Mouse (Mus musculus): ENCODE data around the gene Hist1h4f. TPM values are rescaled to one million over a fixed set of nuclear protein-coding genes. Genes with fewer than 3 reads are reported as not detected.

The Hist1h4f gene
- polyA plus RNA-seq, 2 experiments = 2.8 to 21.4 TPM

DNA sequence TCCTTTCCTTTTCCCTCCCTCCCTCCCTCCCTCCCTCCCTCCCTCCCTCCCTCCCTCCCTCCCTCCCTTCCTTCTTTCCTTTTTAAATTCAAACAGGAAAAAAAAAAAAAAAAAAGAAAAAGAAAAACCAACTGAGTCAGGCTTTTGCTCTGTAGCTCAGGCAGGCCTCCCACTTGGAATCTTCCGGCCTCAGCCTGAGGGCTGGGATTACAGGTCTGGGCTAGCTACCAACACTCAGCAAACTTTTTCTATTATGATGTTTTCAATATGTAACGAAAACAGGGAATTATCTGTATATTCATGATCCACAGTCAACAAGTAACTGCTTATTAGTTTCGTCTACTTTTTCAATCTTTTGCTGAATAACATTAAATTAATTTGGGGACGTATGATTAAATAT, 48.5 kb downstream of the Hist1h4f start:
- no peak overlapping the region for H3K4me2 ChIP-seq (replicated peaks; ENCODE audit: low read depth, low read length, severe bottlenecking)
- H3K9me3 ChIP-seq (ENCODE audit: control insufficient read depth, low read length) = no peaks in the 10 kb centered on the region
- 0 out of 2 replicates have a peak, but pooled peaks cover 6% of the 10 kb centered on the region for H3K4me1 ChIP-seq (ENCODE audit: control insufficient read depth, insufficient read depth, low read length)
- no peak for DNase-seq (ENCODE audit: low spot score)
- H3K4me3 ChIP-seq (replicated peaks; ENCODE audit: low read length) = no peak overlapping the region
- H3K27me3 ChIP-seq (ENCODE audit: control insufficient read depth, insufficient read depth, low read length) = no peaks in the 10 kb centered on the region
- H3K36me3 ChIP-seq (ENCODE audit: control insufficient read depth, insufficient read depth, low read length) = no peaks in the 10 kb centered on the region
- no peak for TF ChIP-seq POLR2A (IDR thresholded peaks at IDR 0.05; ENCODE audit: borderline replicate concordance, extremely low read depth, insufficient read depth, insufficient read length)
- no peak overlapping the region for H3K27ac ChIP-seq (replicated peaks; ENCODE audit: low read depth, low read length)
- H3K9ac ChIP-seq (ENCODE audit: low read depth, low read length, severe bottlenecking) = no peak overlapping the region
- no peak for ATAC-seq (ENCODE audit: low FRiP score, low read depth)
- 39% methylated on average over 4 of the region's 4 CpGs for WGBS

DNA sequence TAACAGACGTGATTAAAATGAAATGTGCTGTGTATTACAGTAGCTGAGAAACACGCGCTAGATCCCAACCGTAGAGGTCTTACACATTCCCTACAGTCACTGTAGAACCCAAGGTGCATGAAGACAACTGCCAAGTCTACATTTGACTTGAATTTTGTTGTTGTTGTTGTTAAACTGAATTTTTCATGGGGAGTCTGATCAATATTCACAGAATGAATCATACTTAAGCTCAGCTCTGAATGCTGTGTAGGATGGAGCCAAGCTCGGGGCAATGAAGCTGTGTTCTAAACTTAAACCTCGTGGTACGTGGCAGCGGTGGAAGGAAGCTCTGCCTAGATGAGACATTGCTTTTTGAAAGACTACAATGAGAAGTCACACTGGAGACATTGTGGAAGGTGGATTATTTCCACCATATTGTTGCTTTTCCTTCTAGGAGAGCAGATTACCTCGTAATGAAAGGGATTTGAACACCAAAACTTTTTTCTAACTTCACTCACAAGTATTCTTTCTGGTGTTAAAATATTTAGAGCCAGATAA, 49.3 kb downstream of the Hist1h4f start:
- Histone ChIP-seq H3K4me3 (replicated peaks; ENCODE audit: low read length) (no peak overlapping the region), H3K36me3 (ENCODE audit: control insufficient read depth, insufficient read depth, low read length) (no peaks in the 10 kb centered on the region), H3K9me3 (ENCODE audit: control insufficient read depth, low read length) (no peaks in the 10 kb centered on the region), H3K9ac (ENCODE audit: low read depth, low read length, severe bottlenecking) (no peak overlapping the region), H3K4me1 (ENCODE audit: control insufficient read depth, insufficient read depth, low read length) (0 out of 2 replicates have a peak, but pooled peaks cover 6% of the 10 kb centered on the region), H3K27me3 (ENCODE audit: control insufficient read depth, insufficient read depth, low read length) (no peaks in the 10 kb centered on the region), H3K27ac (replicated peaks; ENCODE audit: low read depth, low read length) (no peak overlapping the region), H3K4me2 (replicated peaks; ENCODE audit: low read depth, low read length, severe bottlenecking) (no peak overlapping the region)
- 40% methylated on average over 9 of the region's 9 CpGs for WGBS
- ATAC-seq (ENCODE audit: low FRiP score, low read depth) (no peak), DNase-seq (ENCODE audit: low spot score) (no peak)
- no peak for TF ChIP-seq POLR2A (IDR thresholded peaks at IDR 0.05; ENCODE audit: borderline replicate concordance, extremely low read depth, insufficient read depth, insufficient read length)

DNA sequence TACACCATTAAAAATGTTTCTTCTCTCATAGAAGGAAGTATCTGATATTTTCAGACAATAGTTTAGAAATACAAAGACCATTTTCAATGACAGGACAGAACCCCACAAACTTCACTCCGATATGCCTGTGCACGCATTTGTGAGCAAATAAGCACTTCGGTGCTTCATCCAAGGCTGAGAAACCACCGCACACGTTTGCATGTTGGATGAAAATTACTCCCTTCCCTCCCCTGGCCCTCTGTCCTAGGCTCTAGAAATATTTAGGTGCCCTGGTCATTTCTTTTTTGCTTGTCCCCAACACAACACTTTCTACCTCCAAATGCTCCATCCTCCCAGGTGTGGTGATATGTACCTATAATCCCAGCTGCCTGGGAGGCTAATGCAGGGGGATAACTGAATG, 49.9 kb downstream of the Hist1h4f start:
- ATAC-seq (ENCODE audit: low FRiP score, low read depth) = no peak
- 18% methylated on average over 5 of the region's 5 CpGs for WGBS

More for the DNA sequence above, 49.9 kb downstream of the Hist1h4f start:
- DNase-seq (ENCODE audit: low spot score) = no peak
- no peak overlapping the region for H3K9ac ChIP-seq (ENCODE audit: low read depth, low read length, severe bottlenecking)
- 0 out of 2 replicates have a peak overlapping the region, but pooled peaks have one; percentile 6 for H3K4me2 ChIP-seq (replicated peaks; ENCODE audit: low read depth, low read length, severe bottlenecking)
- no peak overlapping the region for H3K27ac ChIP-seq (replicated peaks; ENCODE audit: low read depth, low read length)
- H3K4me3 ChIP-seq (replicated peaks; ENCODE audit: low read length) = no peak overlapping the region
- H3K4me1 ChIP-seq (ENCODE audit: control insufficient read depth, insufficient read depth, low read length) = 0 out of 2 replicates have a peak, but pooled peaks cover 6% of the 10 kb centered on the region
- H3K36me3 ChIP-seq (ENCODE audit: control insufficient read depth, insufficient read depth, low read length) = no peaks in the 10 kb centered on the region
- H3K27me3 ChIP-seq (ENCODE audit: control insufficient read depth, insufficient read depth, low read length) = no peaks in the 10 kb centered on the region
- no peak for TF ChIP-seq POLR2A (IDR thresholded peaks at IDR 0.05; ENCODE audit: borderline replicate concordance, extremely low read depth, insufficient read depth, insufficient read length)
- no peaks in the 10 kb centered on the region for H3K9me3 ChIP-seq (ENCODE audit: control insufficient read depth, low read length)

Small RNAs within 50 kb of the gene (microRNA-seq; reads per million reads assigned to microRNA genes)
- gene Gm44297 (not detected), gene Gm44359 (not detected), gene Gm44394 (not detected), gene n-TStga1 (1.1 reads per million)

Other genes with a start within 250 kb of the Hist1h4f start
Only the 30 nearest of the 34 such genes appear.
- gene Zfp322a, start 182.4 kb downstream of the Hist1h4f start, polyA plus RNA-seq (2012; rRNA removed) = 15.1 and 20.2 TPM in 2 replicates
- 42.9 and 50.7 TPM in 2 replicates for gene Zfp322a, start 182.4 kb downstream of the Hist1h4f start, polyA plus RNA-seq (2014; fragmentation: Nextera tagmentation; extraction: Ambion mirVana)
- 6.9 and 9.9 TPM in 2 replicates for gene Abt1, start 127.8 kb downstream of the Hist1h4f start, polyA plus RNA-seq (2012; rRNA removed)
- gene Abt1, start 127.8 kb downstream of the Hist1h4f start, polyA plus RNA-seq (2014; fragmentation: Nextera tagmentation; extraction: Ambion mirVana) = 12.0 and 12.2 TPM in 2 replicates
- 0.31 and 0.32 TPM in 2 replicates for gene Btn1a1, start 85.7 kb downstream of the Hist1h4f start, polyA plus RNA-seq (2012; rRNA removed)
- not detected in 2 replicates for gene Btn1a1, start 85.7 kb downstream of the Hist1h4f start, polyA plus RNA-seq (2014; fragmentation: Nextera tagmentation; extraction: Ambion mirVana)
- gene Btn2a2, start 62.8 kb downstream of the Hist1h4f start, polyA plus RNA-seq (2012; rRNA removed) = 0.62 and 0.79 TPM in 2 replicates
- 0.89 and 1.2 TPM in 2 replicates for gene Btn2a2, start 62.8 kb downstream of the Hist1h4f start, polyA plus RNA-seq (2014; fragmentation: Nextera tagmentation; extraction: Ambion mirVana)
- 18.2 and 19.2 TPM in 2 replicates for gene Hist1h4h, start 20.6 kb downstream of the Hist1h4f start, polyA plus RNA-seq (2012; rRNA removed)
- gene Hist1h4h, start 20.6 kb downstream of the Hist1h4f start, polyA plus RNA-seq (2014; fragmentation: Nextera tagmentation; extraction: Ambion mirVana) = 5.5 and 8.1 TPM in 2 replicates
- 557 and 662 TPM in 2 replicates for gene Hist1h2af, start 17.7 kb downstream of the Hist1h4f start, polyA plus RNA-seq (2012; rRNA removed)
- gene Hist1h2af, start 17.7 kb downstream of the Hist1h4f start, polyA plus RNA-seq (2014; fragmentation: Nextera tagmentation; extraction: Ambion mirVana) = 9.1 and 11.0 TPM in 2 replicates
- gene Hist1h3g, start 16.2 kb downstream of the Hist1h4f start, polyA plus RNA-seq (2012; rRNA removed) = 32.6 and 62.7 TPM in 2 replicates
- 4.1 and 6.7 TPM in 2 replicates for gene Hist1h3g, start 16.2 kb downstream of the Hist1h4f start, polyA plus RNA-seq (2014; fragmentation: Nextera tagmentation; extraction: Ambion mirVana)
- 5.2 and 6.1 TPM in 2 replicates for gene Hist1h2bh, start 8.3 kb downstream of the Hist1h4f start, polyA plus RNA-seq (2012; rRNA removed)
- 0.48 and 0.57 TPM in 2 replicates for gene Hist1h2bh, start 8.3 kb downstream of the Hist1h4f start, polyA plus RNA-seq (2014; fragmentation: Nextera tagmentation; extraction: Ambion mirVana)
- 4.1 and 7.4 TPM in 2 replicates for gene Hist1h3f, start 7.6 kb downstream of the Hist1h4f start, polyA plus RNA-seq (2012; rRNA removed)
- gene Hist1h3f, start 7.6 kb downstream of the Hist1h4f start, polyA plus RNA-seq (2014; fragmentation: Nextera tagmentation; extraction: Ambion mirVana) = 0.65 and 1.00 TPM in 2 replicates
- 0.50 and 0.62 TPM in 2 replicates for gene Hist1h1d, start 1.6 kb upstream of the Hist1h4f start, polyA plus RNA-seq (2012; rRNA removed)
- 0.47 and 0.61 TPM in 2 replicates for gene Hist1h1d, start 1.6 kb upstream of the Hist1h4f start, polyA plus RNA-seq (2014; fragmentation: Nextera tagmentation; extraction: Ambion mirVana)
- gene Hist1h3e, start 10.7 kb upstream of the Hist1h4f start, polyA plus RNA-seq (2012; rRNA removed) = 36.1 and 54.1 TPM in 2 replicates
- 6.7 and 7.0 TPM in 2 replicates for gene Hist1h3e, start 10.7 kb upstream of the Hist1h4f start, polyA plus RNA-seq (2014; fragmentation: Nextera tagmentation; extraction: Ambion mirVana)
- gene Hist1h2ae, start 19.6 kb upstream of the Hist1h4f start, polyA plus RNA-seq (2012; rRNA removed) = 19.8 and 35.0 TPM in 2 replicates
- 103 and 109 TPM in 2 replicates for gene Hist1h2ae, start 19.6 kb upstream of the Hist1h4f start, polyA plus RNA-seq (2014; fragmentation: Nextera tagmentation; extraction: Ambion mirVana)
- 38.9 and 60.8 TPM in 2 replicates for gene Hist1h2bg, start 19.7 kb upstream of the Hist1h4f start, polyA plus RNA-seq (2012; rRNA removed)
- 6.9 and 10.0 TPM in 2 replicates for gene Hist1h2bg, start 19.7 kb upstream of the Hist1h4f start, polyA plus RNA-seq (2014; fragmentation: Nextera tagmentation; extraction: Ambion mirVana)
- 17.8 and 25.9 TPM in 2 replicates for gene Hist1h2bf, start 22.5 kb upstream of the Hist1h4f start, polyA plus RNA-seq (2012; rRNA removed)
- gene Hist1h2bf, start 22.5 kb upstream of the Hist1h4f start, polyA plus RNA-seq (2014; fragmentation: Nextera tagmentation; extraction: Ambion mirVana) = 5.3 and 8.5 TPM in 2 replicates
- 6.1 and 13.9 TPM in 2 replicates for gene Hist1h2ad, start 22.7 kb upstream of the Hist1h4f start, polyA plus RNA-seq (2012; rRNA removed)
- gene Hist1h2ad, start 22.7 kb upstream of the Hist1h4f start, polyA plus RNA-seq (2014; fragmentation: Nextera tagmentation; extraction: Ambion mirVana) = 1.2 and 5.3 TPM in 2 replicates
- 30.0 and 33.8 TPM in 2 replicates for gene Hist1h3d, start 24.1 kb upstream of the Hist1h4f start, polyA plus RNA-seq (2012; rRNA removed)
- gene Hist1h3d, start 24.1 kb upstream of the Hist1h4f start, polyA plus RNA-seq (2014; fragmentation: Nextera tagmentation; extraction: Ambion mirVana) = 6.8 and 10.4 TPM in 2 replicates
- 9.4 and 9.8 TPM in 2 replicates for gene Hist1h4d, start 29.9 kb upstream of the Hist1h4f start, polyA plus RNA-seq (2012; rRNA removed)
- gene Hist1h4d, start 29.9 kb upstream of the Hist1h4f start, polyA plus RNA-seq (2014; fragmentation: Nextera tagmentation; extraction: Ambion mirVana) = 95.5 and 101 TPM in 2 replicates
- 3.0 and 3.4 TPM in 2 replicates for gene Hist1h2be, start 69.5 kb upstream of the Hist1h4f start, polyA plus RNA-seq (2012; rRNA removed)
- gene Hist1h2be, start 69.5 kb upstream of the Hist1h4f start, polyA plus RNA-seq (2014; fragmentation: Nextera tagmentation; extraction: Ambion mirVana) = 1.2 and 1.5 TPM in 2 replicates
- 7.4 and 7.7 TPM in 2 replicates for gene Hist1h1e, start 70.9 kb upstream of the Hist1h4f start, polyA plus RNA-seq (2012; rRNA removed)
- 15.8 and 16.4 TPM in 2 replicates for gene Hist1h1e, start 70.9 kb upstream of the Hist1h4f start, polyA plus RNA-seq (2014; fragmentation: Nextera tagmentation; extraction: Ambion mirVana)
- 1.6 and 2.7 TPM in 2 replicates for gene Hist1h2ac, start 132.3 kb upstream of the Hist1h4f start, polyA plus RNA-seq (2012; rRNA removed)
- gene Hist1h2ac, start 132.3 kb upstream of the Hist1h4f start, polyA plus RNA-seq (2014; fragmentation: Nextera tagmentation; extraction: Ambion mirVana) = 0.65 and 0.78 TPM in 2 replicates
- 48.2 and 49.5 TPM in 2 replicates for gene Hist1h2bc, start 132.6 kb upstream of the Hist1h4f start, polyA plus RNA-seq (2012; rRNA removed)
- 34.9 and 44.4 TPM in 2 replicates for gene Hist1h2bc, start 132.6 kb upstream of the Hist1h4f start, polyA plus RNA-seq (2014; fragmentation: Nextera tagmentation; extraction: Ambion mirVana)
- 0.20 and 0.33 TPM in 2 replicates for gene Hist1h1t, start 144.2 kb upstream of the Hist1h4f start, polyA plus RNA-seq (2012; rRNA removed)
- gene Hist1h1t, start 144.2 kb upstream of the Hist1h4f start, polyA plus RNA-seq (2014; fragmentation: Nextera tagmentation; extraction: Ambion mirVana) = 0.21 TPM in 1 of 2 replicates, not detected in the other
- 5.6 and 10.0 TPM in 2 replicates for gene Hist1h4c, start 146.8 kb upstream of the Hist1h4f start, polyA plus RNA-seq (2012; rRNA removed)
- gene Hist1h4c, start 146.8 kb upstream of the Hist1h4f start, polyA plus RNA-seq (2014; fragmentation: Nextera tagmentation; extraction: Ambion mirVana) = 8.7 and 10.2 TPM in 2 replicates
- 3.6 and 4.5 TPM in 2 replicates for gene Hfe, start 159.2 kb upstream of the Hist1h4f start, polyA plus RNA-seq (2012; rRNA removed)
- gene Hfe, start 159.2 kb upstream of the Hist1h4f start, polyA plus RNA-seq (2014; fragmentation: Nextera tagmentation; extraction: Ambion mirVana) = 9.3 and 10.5 TPM in 2 replicates
- 23.7 and 28.5 TPM in 2 replicates for gene Hist1h1c, start 187.2 kb upstream of the Hist1h4f start, polyA plus RNA-seq (2012; rRNA removed)
- gene Hist1h1c, start 187.2 kb upstream of the Hist1h4f start, polyA plus RNA-seq (2014; fragmentation: Nextera tagmentation; extraction: Ambion mirVana) = 24.7 and 27.5 TPM in 2 replicates
- gene Hist1h3c, start 194.0 kb upstream of the Hist1h4f start, polyA plus RNA-seq (2012; rRNA removed) = 41.4 and 92.0 TPM in 2 replicates
- 8.1 and 12.0 TPM in 2 replicates for gene Hist1h3c, start 194.0 kb upstream of the Hist1h4f start, polyA plus RNA-seq (2014; fragmentation: Nextera tagmentation; extraction: Ambion mirVana)
- 13.5 and 15.9 TPM in 2 replicates for gene Hist1h2bb, start 195.1 kb upstream of the Hist1h4f start, polyA plus RNA-seq (2012; rRNA removed)
- 1.2 and 1.4 TPM in 2 replicates for gene Hist1h2bb, start 195.1 kb upstream of the Hist1h4f start, polyA plus RNA-seq (2014; fragmentation: Nextera tagmentation; extraction: Ambion mirVana)
- 37.1 and 40.4 TPM in 2 replicates for gene Hist1h2ab, start 199.5 kb upstream of the Hist1h4f start, polyA plus RNA-seq (2012; rRNA removed)
- 39.0 and 40.1 TPM in 2 replicates for gene Hist1h2ab, start 199.5 kb upstream of the Hist1h4f start, polyA plus RNA-seq (2014; fragmentation: Nextera tagmentation; extraction: Ambion mirVana)
- gene Hist1h3b, start 200.6 kb upstream of the Hist1h4f start, polyA plus RNA-seq (2012; rRNA removed) = 52.4 and 65.5 TPM in 2 replicates
- 6.5 and 12.4 TPM in 2 replicates for gene Hist1h3b, start 200.6 kb upstream of the Hist1h4f start, polyA plus RNA-seq (2014; fragmentation: Nextera tagmentation; extraction: Ambion mirVana)
- 20.0 and 26.6 TPM in 2 replicates for gene Hist1h4b, start 205.4 kb upstream of the Hist1h4f start, polyA plus RNA-seq (2012; rRNA removed)
- gene Hist1h4b, start 205.4 kb upstream of the Hist1h4f start, polyA plus RNA-seq (2014; fragmentation: Nextera tagmentation; extraction: Ambion mirVana) = 4.4 and 6.6 TPM in 2 replicates